Mouse (Mus musculus): ENCODE results near the gene Rrp9. TPM values are rescaled to one million over a fixed set of nuclear protein-coding genes. Genes with fewer than 3 reads are reported as not detected.

Rrp9 gene
- polyA plus RNA-seq, 1 experiment from 2014 or later, result 41.3 TPM

DNA sequence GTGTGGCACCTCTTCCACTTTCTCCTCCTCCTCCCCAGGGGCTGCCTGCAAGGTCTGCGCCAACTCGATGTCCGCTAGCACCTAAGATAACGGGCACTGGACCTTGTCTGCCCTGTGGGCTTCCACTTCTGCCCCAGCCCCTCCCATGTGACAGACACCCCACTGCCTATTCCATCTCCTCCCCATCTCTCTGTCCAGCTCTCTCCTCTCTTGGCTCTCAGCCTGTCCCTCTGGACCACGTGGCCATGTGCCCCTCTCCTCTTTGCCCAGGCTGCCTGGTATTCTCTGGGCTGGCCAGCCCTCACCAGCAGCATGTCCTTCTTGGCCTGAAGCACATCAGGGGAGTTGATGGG is 2.0 kb upstream of the Rrp9 start:
- H3K27ac ChIP-seq (ENCODE audit: low read depth, low read length), result no peak overlapping the region
- 77% methylated on average over 5 of the region's 5 CpGs for WGBS
- no peaks in the 10 kb centered on the region for H3K9me3 ChIP-seq (ENCODE audit: control insufficient read depth, low read length)
- DNase-seq (ENCODE audit: low spot score) (no peak), ATAC-seq (ENCODE audit: low FRiP score) (no peak)
- H3K27me3 ChIP-seq (ENCODE audit: control insufficient read depth, insufficient read depth, low read length), result no peaks in the 10 kb centered on the region
- no peak overlapping the region for H3K9ac ChIP-seq (ENCODE audit: low read depth, low read length)
- no peak overlapping the region for H3K4me3 ChIP-seq (ENCODE audit: low read depth, low read length)
- H3K4me1 ChIP-seq (replicated peaks; ENCODE audit: control insufficient read depth, insufficient read depth, low read length), result peaks cover 9% of the 10 kb centered on the region; the same call in 1 of the 2 replicates
- H3K36me3 ChIP-seq (ENCODE audit: control insufficient read depth, insufficient read depth, low read length), result no peaks in the 10 kb centered on the region
- H3K4me2 ChIP-seq (replicated peaks; ENCODE audit: low read depth, low read length), result no peak overlapping the region

GRCm38 (mm10) chr9:106474456-106474855 is 1.3 kb upstream of the Rrp9 start:
- 6% methylated on average over 6 of the region's 6 CpGs for WGBS
- Histone ChIP-seq H3K4me3 (ENCODE audit: low read depth, low read length) (no peak overlapping the region), H3K4me2 (replicated peaks; ENCODE audit: low read depth, low read length) (no peak overlapping the region), H3K27ac (ENCODE audit: low read depth, low read length) (no peak overlapping the region), H3K4me1 (replicated peaks; ENCODE audit: control insufficient read depth, insufficient read depth, low read length) (peaks cover 9% of the 10 kb centered on the region; the same call in 1 of the 2 replicates), H3K9me3 (ENCODE audit: control insufficient read depth, low read length) (no peaks in the 10 kb centered on the region), H3K27me3 (ENCODE audit: control insufficient read depth, insufficient read depth, low read length) (no peaks in the 10 kb centered on the region), H3K9ac (ENCODE audit: low read depth, low read length) (peak overlapping the region; percentile 40; the same call in 1 of the 2 replicates), H3K36me3 (ENCODE audit: control insufficient read depth, insufficient read depth, low read length) (no peaks in the 10 kb centered on the region)
- peak; percentile 81 for DNase-seq (ENCODE audit: low spot score)
- peak; percentile 12; the same call in 1 of the 2 replicates for ATAC-seq (ENCODE audit: low FRiP score)

DNA sequence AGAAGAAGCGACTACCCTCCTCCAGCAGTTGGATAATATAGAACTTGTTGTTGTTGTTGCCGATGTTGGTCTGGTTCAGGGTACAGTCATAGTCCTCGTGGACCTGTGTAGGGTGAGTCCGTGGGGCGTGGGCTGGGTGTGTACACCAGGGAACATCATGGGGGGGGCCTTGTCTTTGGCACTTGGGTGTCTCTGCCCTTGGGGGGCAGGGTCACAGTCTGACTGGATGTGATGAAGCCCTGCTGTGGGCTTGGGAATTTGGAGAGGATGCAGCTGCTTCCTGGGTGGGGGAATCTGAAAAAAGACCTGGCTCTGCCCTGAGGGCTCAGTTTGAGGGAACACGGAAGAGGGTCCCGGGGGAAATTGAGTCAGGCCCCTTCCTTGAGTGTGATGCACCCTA is 717 bp upstream of the Rrp9 start:
- Histone ChIP-seq H3K36me3 (ENCODE audit: control insufficient read depth, insufficient read depth, low read length) (no peaks in the 10 kb centered on the region), H3K27ac (ENCODE audit: low read depth, low read length) (no peak overlapping the region), H3K27me3 (ENCODE audit: control insufficient read depth, insufficient read depth, low read length) (no peaks in the 10 kb centered on the region), H3K4me2 (replicated peaks; ENCODE audit: low read depth, low read length) (no peak overlapping the region), H3K4me1 (replicated peaks; ENCODE audit: control insufficient read depth, insufficient read depth, low read length) (peaks cover 9% of the 10 kb centered on the region; the same call in 1 of the 2 replicates), H3K9ac (ENCODE audit: low read depth, low read length) (no peak overlapping the region), H3K4me3 (ENCODE audit: low read depth, low read length) (no peak overlapping the region), H3K9me3 (ENCODE audit: control insufficient read depth, low read length) (no peaks in the 10 kb centered on the region)
- no peak for ATAC-seq (ENCODE audit: low FRiP score)
- WGBS, result 60% methylated on average over 7 of the region's 7 CpGs
- DNase-seq (ENCODE audit: low spot score), result no peak

DNA sequence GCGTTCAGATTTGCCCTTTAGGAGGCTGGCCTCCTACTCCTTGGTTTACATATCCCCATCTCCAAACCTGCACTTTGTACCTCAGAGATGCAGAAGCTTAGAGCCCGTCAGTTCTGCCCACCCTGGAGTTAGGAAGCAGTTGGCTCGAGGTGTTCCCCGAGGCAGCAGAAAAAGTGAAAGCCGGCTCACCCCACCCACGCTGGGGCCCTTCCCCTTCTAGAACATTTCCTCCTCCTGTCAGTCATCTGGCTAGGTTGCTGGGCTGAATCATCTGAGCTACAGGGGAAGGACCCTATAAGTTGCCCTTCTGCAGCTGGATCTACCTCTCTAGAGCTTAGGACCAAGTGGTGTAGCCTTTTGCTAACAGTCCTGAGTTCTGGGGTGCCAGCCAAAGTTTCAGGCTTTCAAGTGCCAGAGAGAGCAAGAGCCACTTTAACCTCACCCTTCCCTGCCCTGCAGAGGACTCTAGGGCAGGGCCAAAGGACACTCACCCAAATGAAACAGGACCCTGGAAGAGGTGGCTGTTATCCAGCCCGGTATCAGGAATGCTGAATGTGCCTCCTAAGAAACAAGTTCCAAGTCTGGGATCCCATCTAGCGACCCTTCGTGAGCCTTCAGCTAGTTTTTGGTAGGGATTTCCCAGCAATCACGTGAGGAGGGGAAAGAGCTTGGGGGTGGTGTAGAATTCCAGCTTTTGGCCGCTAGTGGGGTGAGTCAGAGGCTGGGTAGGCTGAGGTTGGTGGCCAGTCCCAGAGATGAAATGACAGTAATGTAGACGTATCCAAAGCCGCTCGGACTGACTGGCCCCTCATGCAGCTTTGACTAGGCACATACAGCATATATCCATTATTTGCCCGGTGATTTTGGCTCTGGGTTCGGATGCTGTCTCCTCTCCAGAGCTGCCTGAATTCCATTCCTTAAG is 500 bp downstream of the Rrp9 start:
- Histone ChIP-seq H3K4me2 (replicated peaks; ENCODE audit: low read depth, low read length) (0 out of 2 replicates have a peak overlapping the region, but pooled peaks have one; percentile 19), H3K27ac (ENCODE audit: low read depth, low read length) (no peak overlapping the region), H3K4me3 (ENCODE audit: low read depth, low read length) (no peak overlapping the region), H3K9ac (ENCODE audit: low read depth, low read length) (no peak overlapping the region), H3K9me3 (ENCODE audit: control insufficient read depth, low read length) (no peaks in the 10 kb centered on the region), H3K36me3 (ENCODE audit: control insufficient read depth, insufficient read depth, low read length) (no peaks in the 10 kb centered on the region), H3K4me1 (replicated peaks; ENCODE audit: control insufficient read depth, insufficient read depth, low read length) (peaks cover 9% of the 10 kb centered on the region; the same call in 1 of the 2 replicates), H3K27me3 (ENCODE audit: control insufficient read depth, insufficient read depth, low read length) (no peaks in the 10 kb centered on the region)
- DNase-seq (ENCODE audit: low spot score) (no peak), ATAC-seq (ENCODE audit: low FRiP score) (peak; percentile 58; the same call in 1 of the 2 replicates)
- WGBS, result 34% methylated on average over 16 of the region's 16 CpGs

GRCm38 (mm10) chr9:106476924-106477484 is 1.2 kb downstream of the Rrp9 start, which contains the start of gene Parp3:
Gene Parp3 (minus strand): TSS chr9:106476949.
- peak within 1 kb of the TSS; percentile 93 for H3K4me2 ChIP-seq (replicated peaks; ENCODE audit: low read depth, low read length)
- H3K27me3 ChIP-seq (ENCODE audit: control insufficient read depth, insufficient read depth, low read length), result no peaks in the 10 kb centered on the region
- H3K9me3 ChIP-seq (ENCODE audit: control insufficient read depth, low read length), result no peaks in the 10 kb centered on the region
- DNase-seq (ENCODE audit: low spot score) (peak; percentile 99), ATAC-seq (ENCODE audit: low FRiP score) (peak; percentile 98)
- peak within 1 kb of the TSS; percentile 56 for H3K9ac ChIP-seq (ENCODE audit: low read depth, low read length)
- H3K27ac ChIP-seq (ENCODE audit: low read depth, low read length), result no peak within 1 kb of the TSS
- H3K4me3 ChIP-seq (ENCODE audit: low read depth, low read length), result peak within 1 kb of the TSS; percentile 74
- under 1% methylated on average over 41 of the region's 41 CpGs for WGBS
- no peaks in the 10 kb centered on the region for H3K36me3 ChIP-seq (ENCODE audit: control insufficient read depth, insufficient read depth, low read length)
- H3K4me1 ChIP-seq (replicated peaks; ENCODE audit: control insufficient read depth, insufficient read depth, low read length), result peaks cover 7% of the 10 kb centered on the region; the same call in 1 of the 2 replicates

DNA sequence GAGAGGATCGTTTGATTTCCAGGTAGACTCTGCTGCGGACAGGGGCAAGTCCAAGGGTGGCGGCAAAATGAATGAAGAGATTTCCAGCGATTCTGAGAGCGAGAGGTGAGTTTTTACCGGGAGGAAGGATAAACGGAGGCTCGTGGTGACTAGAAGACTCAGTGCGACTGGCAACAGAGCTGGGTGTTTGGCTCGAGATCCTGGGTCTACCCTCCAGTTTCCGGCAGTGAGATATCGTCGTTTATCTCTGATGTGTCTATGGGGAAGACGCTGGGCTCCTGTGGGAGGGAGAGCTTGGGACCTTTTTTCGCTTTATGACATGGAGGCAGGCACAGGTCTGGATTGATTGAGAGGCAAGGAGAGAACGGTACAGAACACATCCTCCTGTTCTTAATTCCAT is 1.9 kb downstream of the Rrp9 start:
- H3K4me2 ChIP-seq (replicated peaks; ENCODE audit: low read depth, low read length), result peak overlapping the region; percentile 93
- H3K9ac ChIP-seq (ENCODE audit: low read depth, low read length), result peak overlapping the region; percentile 56
- H3K36me3 ChIP-seq (ENCODE audit: control insufficient read depth, insufficient read depth, low read length), result no peaks in the 10 kb centered on the region
- no peak for ATAC-seq (ENCODE audit: low FRiP score)
- no peaks in the 10 kb centered on the region for H3K9me3 ChIP-seq (ENCODE audit: control insufficient read depth, low read length)
- peaks cover 7% of the 10 kb centered on the region; the same call in 1 of the 2 replicates for H3K4me1 ChIP-seq (replicated peaks; ENCODE audit: control insufficient read depth, insufficient read depth, low read length)
- 4% methylated on average over 16 of the region's 16 CpGs for WGBS
- H3K4me3 ChIP-seq (ENCODE audit: low read depth, low read length), result peak overlapping the region; percentile 74
- no peaks in the 10 kb centered on the region for H3K27me3 ChIP-seq (ENCODE audit: control insufficient read depth, insufficient read depth, low read length)
- H3K27ac ChIP-seq (ENCODE audit: low read depth, low read length), result no peak overlapping the region
- no peak for DNase-seq (ENCODE audit: low spot score)

- 85% methylated on average over 9 of the region's 9 CpGs for WGBS
- no peak for DNase-seq (ENCODE audit: low spot score)
These were observed 2.3 kb downstream of the Rrp9 start for GRCm38 (mm10) chr9:106478101-106478500.

DNA sequence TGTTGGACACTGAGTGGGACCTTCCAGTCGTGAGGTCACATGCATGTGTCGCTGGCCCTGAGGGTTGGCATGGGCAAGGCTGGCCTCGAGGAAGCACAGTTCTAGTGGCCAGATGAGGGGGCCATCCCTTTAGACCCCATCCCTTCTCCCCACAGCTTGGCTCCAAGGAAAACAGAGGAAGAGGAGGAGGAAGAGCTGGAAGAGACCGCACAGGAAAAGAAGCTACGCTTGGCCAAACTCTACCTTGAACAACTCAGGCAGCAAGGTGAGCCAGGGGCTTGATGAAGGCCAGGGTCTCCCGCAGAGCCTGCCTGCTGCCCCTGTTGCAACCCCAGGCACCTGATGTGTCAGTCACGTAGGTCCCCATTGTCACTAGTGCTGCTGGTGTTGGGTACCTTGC is 4.8 kb downstream of the Rrp9 start:
- DNase-seq (ENCODE audit: low spot score) (no peak), ATAC-seq (ENCODE audit: low FRiP score) (no peak)
- H3K27ac ChIP-seq (ENCODE audit: low read depth, low read length), result no peak overlapping the region
- no peak overlapping the region for H3K4me2 ChIP-seq (replicated peaks; ENCODE audit: low read depth, low read length)
- no peak overlapping the region for H3K4me3 ChIP-seq (ENCODE audit: low read depth, low read length)
- 0 out of 2 replicates have a peak, but pooled peaks cover 2% of the 10 kb centered on the region for H3K36me3 ChIP-seq (ENCODE audit: control insufficient read depth, insufficient read depth, low read length)
- WGBS, result 94% methylated on average over 7 of the region's 7 CpGs
- H3K4me1 ChIP-seq (replicated peaks; ENCODE audit: control insufficient read depth, insufficient read depth, low read length), result peaks cover 5% of the 10 kb centered on the region; the same call in 1 of the 2 replicates
- no peak overlapping the region for H3K9ac ChIP-seq (ENCODE audit: low read depth, low read length)
- no peaks in the 10 kb centered on the region for H3K27me3 ChIP-seq (ENCODE audit: control insufficient read depth, insufficient read depth, low read length)
- H3K9me3 ChIP-seq (ENCODE audit: control insufficient read depth, low read length), result no peaks in the 10 kb centered on the region

More at GRCm38 (mm10) chr9:106478101-106478500, 2.3 kb downstream of the Rrp9 start:
- no peaks in the 10 kb centered on the region for H3K36me3 ChIP-seq (ENCODE audit: control insufficient read depth, insufficient read depth, low read length)
- peak overlapping the region; percentile 74 for H3K4me3 ChIP-seq (ENCODE audit: low read depth, low read length)
- no peaks in the 10 kb centered on the region for H3K27me3 ChIP-seq (ENCODE audit: control insufficient read depth, insufficient read depth, low read length)
- H3K4me2 ChIP-seq (replicated peaks; ENCODE audit: low read depth, low read length), result peak overlapping the region; percentile 93
- no peak for ATAC-seq (ENCODE audit: low FRiP score)
- H3K9ac ChIP-seq (ENCODE audit: low read depth, low read length), result no peak overlapping the region; the same call in 1 of the 2 replicates
- no peak overlapping the region for H3K27ac ChIP-seq (ENCODE audit: low read depth, low read length)
- peaks cover 7% of the 10 kb centered on the region; the same call in 1 of the 2 replicates for H3K4me1 ChIP-seq (replicated peaks; ENCODE audit: control insufficient read depth, insufficient read depth, low read length)
- no peaks in the 10 kb centered on the region for H3K9me3 ChIP-seq (ENCODE audit: control insufficient read depth, low read length)
